Mouse (Mus musculus) embryonic fibroblast, embryonic 13.5 days (primary cell): ENCODE data around the gene Cyp1b1. TPM values are rescaled to one million over a fixed set of nuclear protein-coding genes. Genes with fewer than 3 reads are reported as not detected.

Experiments
- H3K27ac ChIP-seq: 2 replicates; pipeline ENCODE4 v1.5.1; 2012; ENCODE audit warnings: low read length, control low read depth, inconsistent platforms; ENCODE audit not compliant: insufficient read depth
- H3K4me1 ChIP-seq: 2 replicates; pipeline ENCODE4 v1.6.1; 2011; ENCODE audit warnings: low read length; ENCODE audit not compliant: control insufficient read depth, insufficient read depth
- H3K4me3 ChIP-seq: 2 replicates; pipeline ENCODE4 v1.5.1; 2011; ENCODE audit warnings: mild to moderate bottlenecking, control low read depth, low read length; ENCODE audit not compliant: insufficient read depth
- CTCF ChIP-seq: IDR thresholded peaks from 2 replicates; pipeline ENCODE4 v1.5.1; 2011; ENCODE audit warnings: mild to moderate bottlenecking, control low read depth, low read length, moderate library complexity, borderline replicate concordance; ENCODE audit not compliant: insufficient read depth
- POLR2A ChIP-seq: IDR thresholded peaks from 2 replicates; pipeline ENCODE4 v1.6.1; 2011; ENCODE audit warnings: low read depth, mild to moderate bottlenecking, control low read depth, low read length, moderate library complexity
- polyA plus RNA-seq: library from polyadenylated mRNA; stranded (reverse); fragments of >200 nt; gene quantifications from 2 replicates; pipeline ENCODE4 v1.2.4, GENCODE M21; 2011; ENCODE audit warnings: low read depth; ENCODE audit not compliant: missing spikeins, insufficient read length

The Cyp1b1 gene
- polyA plus RNA-seq, 1 experiment: 527 TPM

DNA sequence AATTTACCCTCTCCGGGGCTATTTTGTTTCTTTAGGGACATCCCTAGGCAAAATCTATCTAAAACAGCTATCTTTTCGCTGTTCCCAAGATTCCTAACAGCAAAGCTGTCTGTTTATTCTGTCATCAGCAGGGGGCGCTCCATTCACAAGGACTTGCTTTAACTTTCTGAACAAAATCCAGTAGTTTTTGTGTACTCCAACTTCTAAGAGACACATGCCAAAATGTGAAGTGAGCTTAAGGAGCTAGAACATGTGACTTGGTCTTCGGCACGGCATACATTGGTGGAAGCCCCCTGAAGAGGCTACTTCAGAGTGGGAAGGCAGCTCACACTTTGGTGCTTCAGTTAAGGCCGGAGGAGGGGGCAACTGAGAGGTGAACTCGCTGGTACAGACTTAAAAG, 53.5 kb downstream of the Cyp1b1 start:
- peaks cover 7% of the 10 kb centered on the region for H3K4me1 ChIP-seq
- peak overlapping the region; percentile 6; the same call in 1 of the 2 replicates for H3K27ac ChIP-seq
- no peak overlapping the region for H3K4me3 ChIP-seq
- TF ChIP-seq CTCF (no peak), POLR2A (no peak)

DNA sequence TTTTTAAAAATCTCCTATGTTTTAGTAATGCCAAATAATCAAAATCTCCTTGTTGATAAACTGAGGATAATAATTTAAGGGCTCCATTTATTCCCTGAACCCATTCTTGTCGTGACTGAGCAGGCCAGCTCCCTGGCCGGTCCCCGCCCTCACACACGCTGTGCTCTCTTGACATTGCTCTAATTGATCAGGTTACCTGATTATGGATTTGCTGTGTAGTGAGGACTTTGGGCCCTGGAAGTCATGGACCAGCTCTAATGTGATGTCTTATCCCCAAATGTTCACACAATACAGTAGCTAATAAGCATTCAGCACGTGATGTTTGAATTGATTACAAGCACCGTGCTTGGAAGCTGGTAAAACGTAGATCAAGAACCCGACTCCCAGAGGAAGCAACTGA, 56.0 kb downstream of the Cyp1b1 start:
- TF ChIP-seq POLR2A (no peak), CTCF (no peak)

DNA sequence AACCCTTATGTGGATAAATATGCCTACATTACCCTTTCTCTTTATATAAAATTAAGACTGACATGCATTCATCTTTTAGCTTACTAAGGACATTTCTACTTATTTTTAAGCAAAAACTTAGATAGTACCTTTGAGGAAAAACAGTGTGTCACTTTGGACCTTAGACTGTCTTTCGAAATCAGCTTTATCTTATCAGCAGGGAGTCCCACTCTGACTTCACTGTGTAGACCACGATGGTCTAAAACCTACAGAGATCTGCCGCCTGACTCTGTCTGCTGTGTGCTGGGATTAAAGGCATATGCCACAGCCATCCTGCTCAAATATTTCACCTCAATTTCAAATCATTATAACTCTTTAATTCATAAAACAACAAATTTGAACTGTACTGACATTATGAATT, 56.4 kb downstream of the Cyp1b1 start:
- no peak overlapping the region for H3K27ac ChIP-seq
- no peak overlapping the region for H3K4me3 ChIP-seq
- TF ChIP-seq CTCF: no peak
- no peak for TF ChIP-seq POLR2A
- H3K4me1 ChIP-seq: peaks cover 5% of the 10 kb centered on the region

More for the DNA sequence above, 56.0 kb downstream of the Cyp1b1 start:
- no peak overlapping the region for H3K4me3 ChIP-seq
- peaks cover 7% of the 10 kb centered on the region for H3K4me1 ChIP-seq
- no peak overlapping the region for H3K27ac ChIP-seq

DNA sequence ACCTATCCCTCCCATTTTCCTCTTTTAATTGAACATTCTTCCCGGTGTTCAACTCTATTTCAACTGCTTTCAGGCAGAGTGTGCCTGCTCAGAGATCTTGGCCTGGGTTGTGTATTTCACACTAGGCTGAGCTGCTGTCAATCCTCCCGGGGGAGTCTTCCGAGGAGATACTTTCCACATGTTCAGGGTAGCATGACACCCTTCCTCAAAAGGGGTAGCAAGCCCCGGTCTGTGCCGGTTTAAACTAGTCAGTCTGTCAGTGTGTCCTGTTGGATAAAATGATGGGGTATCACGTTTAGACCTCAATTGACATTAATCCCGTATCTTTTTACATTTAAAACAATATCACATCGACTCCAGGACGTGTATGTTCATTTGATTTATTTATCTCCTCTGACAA, 57.1 kb downstream of the Cyp1b1 start:
- Histone ChIP-seq H3K27ac (no peak overlapping the region), H3K4me1 (peaks cover 2% of the 10 kb centered on the region; the same call in 1 of the 2 replicates), H3K4me3 (no peak overlapping the region)
- no peak for TF ChIP-seq CTCF
- no peak for TF ChIP-seq POLR2A

DNA sequence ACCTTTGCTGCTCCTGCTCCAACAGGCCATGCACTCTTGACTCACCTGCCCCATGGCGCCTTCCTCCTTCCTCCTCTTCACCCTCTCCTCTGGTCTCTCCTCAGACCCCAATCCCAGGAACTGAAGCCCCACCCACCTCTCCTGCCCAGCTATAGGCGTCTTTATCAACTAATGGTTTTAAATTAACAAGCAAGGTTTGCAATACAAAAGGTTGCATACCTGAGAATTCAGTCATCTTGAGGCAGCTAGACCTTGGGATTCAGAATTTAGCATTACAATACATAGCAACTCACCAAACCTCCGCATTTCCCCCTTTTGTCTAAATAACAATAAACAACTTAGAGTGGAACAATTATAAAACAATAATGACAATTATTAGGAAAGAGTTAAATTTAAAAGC, 60.7 kb downstream of the Cyp1b1 start:
- Histone ChIP-seq H3K4me1 (no peaks in the 10 kb centered on the region), H3K4me3 (no peak overlapping the region), H3K27ac (no peak overlapping the region)
- TF ChIP-seq POLR2A: no peak
- TF ChIP-seq CTCF: no peak

DNA sequence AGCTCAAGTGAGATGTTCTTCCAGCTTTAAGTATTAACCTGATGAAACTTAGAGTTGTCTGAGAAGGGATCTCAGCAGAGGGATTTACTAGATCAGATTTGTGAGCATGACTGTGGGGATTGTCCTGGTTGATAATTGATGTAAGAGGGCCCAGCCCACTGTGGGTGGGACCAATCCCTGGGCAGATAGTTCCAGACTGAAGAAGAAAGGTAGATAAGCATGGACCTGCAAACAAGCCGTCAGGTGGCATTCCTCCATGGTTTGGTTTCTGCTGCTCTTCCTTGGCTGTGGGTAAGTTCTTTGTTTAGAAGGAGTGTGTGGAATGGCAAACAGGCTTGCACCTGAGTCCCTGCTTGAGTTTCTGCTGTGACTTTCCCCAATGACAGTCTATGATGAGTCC, 61.7 kb downstream of the Cyp1b1 start:
- no peak overlapping the region for H3K27ac ChIP-seq
- TF ChIP-seq CTCF (no peak), POLR2A (no peak)
- no peak overlapping the region for H3K4me3 ChIP-seq
- no peaks in the 10 kb centered on the region for H3K4me1 ChIP-seq

Other genes with a start within 250 kb of the Cyp1b1 start
- 12.0 and 13.9 TPM in 2 replicates for gene Rmdn2, start 103.2 kb downstream of the Cyp1b1 start, polyA plus RNA-seq
- 31.1 and 38.9 TPM in 2 replicates for gene Atl2, start 181.1 kb upstream of the Cyp1b1 start, polyA plus RNA-seq